Mouse (Mus musculus) mesoderm, embryonic 11.5 days (tissue): ENCODE measurements around the gene Max.

Source experiments
- DNase-seq: peaks from one replicate; pipeline ENCODE4 v3.0.0-alpha.2; 2012; ENCODE audit warnings: low read depth, low spot score

The Max gene

GRCm38 (mm10) chr12:76957688-76958087, 4.3 kb downstream of the Max start:
- no peak for DNase-seq

- DNase-seq, result no peak
Observed at GRCm38 (mm10) chr12:76954698-76955423, 7.1 kb downstream of the Max start.

- DNase-seq, result no peak
Observed at GRCm38 (mm10) chr12:76953750-76954363, 8.1 kb downstream of the Max start.

- DNase-seq, result no peak
Observed at GRCm38 (mm10) chr12:76950330-76950729, 11.7 kb downstream of the Max start.

- DNase-seq, result no peak
Observed at GRCm38 (mm10) chr12:76948781-76949180, 13.2 kb downstream of the Max start.

- DNase-seq, result no peak
Observed at GRCm38 (mm10) chr12:76948185-76948584, 13.8 kb downstream of the Max start.

GRCm38 (mm10) chr12:76947487-76947886, 14.5 kb downstream of the Max start:
- no peak for DNase-seq

- DNase-seq, result no peak
Observed at GRCm38 (mm10) chr12:76943466-76943865, 18.5 kb downstream of the Max start.

GRCm38 (mm10) chr12:76943046-76943445, 19.0 kb downstream of the Max start:
- no peak for DNase-seq

GRCm38 (mm10) chr12:76942476-76942875, 19.5 kb downstream of the Max start:
- DNase-seq, result no peak

GRCm38 (mm10) chr12:76941524-76941923, 20.5 kb downstream of the Max start:
- DNase-seq, result no peak

GRCm38 (mm10) chr12:76938013-76938412, 24.0 kb downstream of the Max start:
- DNase-seq, result no peak

GRCm38 (mm10) chr12:76936211-76936610, 25.8 kb downstream of the Max start:
- DNase-seq, result no peak

- no peak for DNase-seq
Observed at GRCm38 (mm10) chr12:76934438-76934837, 27.6 kb downstream of the Max start.

GRCm38 (mm10) chr12:76932688-76933060, 29.3 kb downstream of the Max start:
- DNase-seq, result no peak

- DNase-seq, result no peak
Observed at GRCm38 (mm10) chr12:76931739-76932687, 30.0 kb downstream of the Max start.

GRCm38 (mm10) chr12:76930177-76930576, 31.8 kb downstream of the Max start:
- no peak for DNase-seq

- no peak for DNase-seq
Observed at GRCm38 (mm10) chr12:76927539-76927938, 34.5 kb downstream of the Max start.

- no peak for DNase-seq
Observed at GRCm38 (mm10) chr12:76927012-76927411, 35.0 kb downstream of the Max start.

- no peak for DNase-seq
Observed at GRCm38 (mm10) chr12:76926338-76926945, 35.6 kb downstream of the Max start.

- no peak for DNase-seq
Observed at GRCm38 (mm10) chr12:76924904-76925604, 36.9 kb downstream of the Max start.
